Mouse (Mus musculus): Measurements from ENCODE around the gene Lmod3. TPM values are rescaled to one million over a fixed set of nuclear protein-coding genes. Genes with fewer than 3 reads are reported as not detected.

Gene Lmod3
- 16.8 and 24.7 TPM in 2 replicates for polyA plus RNA-seq (2015; fragmentation: Nextera tagmentation; extraction: Ambion mirVana)

GRCm38 (mm10) chr6:97252711-97253221, at the start of gene Lmod3:
TSS of gene Lmod3 (minus strand) at chr6:97252759.
- Histone ChIP-seq H3K4me2 (peak within 1 kb of the TSS; percentile 54), H3K4me1 (replicated peaks) (0 out of 2 replicates have a peak, but pooled peaks cover 4% of the 10 kb centered on the region), H3K27me3 (no peaks in the 10 kb centered on the region), H3K4me3 (peak within 1 kb of the TSS; percentile 45), H3K36me3 (no peaks in the 10 kb centered on the region), H3K9ac (peak within 1 kb of the TSS; percentile 49), H3K27ac (peak within 1 kb of the TSS; percentile 92), H3K9me3 (replicated peaks) (no peaks in the 10 kb centered on the region)
- 14% methylated on average over 9 of the region's 9 CpGs for whole genome bisulfite sequencing
- ATAC-seq (replicated peaks; ENCODE audit: insufficient number of reproducible peaks, insufficient read depth, low FRiP score, low read depth): peak; percentile 82

DNA sequence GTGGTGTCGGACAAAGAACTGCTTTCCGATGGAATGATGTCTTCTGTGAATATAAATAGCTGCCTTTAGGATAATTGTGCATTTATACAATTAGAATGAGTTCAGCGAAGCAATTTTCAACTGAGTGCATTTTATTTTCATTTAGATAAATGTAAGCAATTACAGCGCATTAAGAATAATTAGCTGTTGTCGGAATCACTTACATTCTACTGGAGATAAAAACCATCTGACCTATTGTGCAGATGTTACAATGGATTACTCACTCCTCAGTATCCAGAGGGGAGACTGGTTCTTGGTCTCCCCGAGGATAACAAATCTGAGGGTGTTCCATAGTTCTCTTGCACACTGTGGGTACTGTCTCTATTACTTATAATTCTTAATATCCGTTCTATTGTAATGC, 49.7 kb upstream of the Lmod3 start:
- 77% methylated on average over 7 of the region's 7 CpGs for WGBS
- no peaks in the 10 kb centered on the region; the same call in none of the 2 replicates for H3K36me3 ChIP-seq

DNA sequence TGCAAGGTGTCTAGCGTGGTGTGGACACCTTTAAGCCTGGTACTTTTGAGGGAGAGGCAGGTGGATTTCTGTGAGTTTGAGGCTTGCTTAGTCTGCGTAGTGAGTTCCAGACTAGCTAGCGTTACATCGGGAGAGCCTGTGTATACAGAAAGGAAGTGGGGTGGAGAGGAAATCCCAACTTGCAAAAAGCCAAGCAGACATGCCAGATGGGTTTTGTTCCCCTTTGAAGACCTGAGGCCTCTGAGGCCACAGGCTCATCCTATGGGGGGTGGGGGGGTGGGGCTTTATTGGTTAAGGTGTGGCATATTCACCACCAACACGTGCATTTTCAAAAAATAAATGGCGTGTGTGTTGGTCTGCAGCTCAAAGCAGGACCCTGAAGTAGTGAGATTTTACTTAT, 48.1 kb upstream of the Lmod3 start:
- Histone ChIP-seq H3K27ac (no peak overlapping the region), H3K4me2 (no peak overlapping the region), H3K4me3 (no peak overlapping the region), H3K9ac (no peak overlapping the region), H3K9me3 (replicated peaks) (no peaks in the 10 kb centered on the region), H3K27me3 (no peaks in the 10 kb centered on the region), H3K4me1 (replicated peaks) (peaks cover 5% of the 10 kb centered on the region), H3K36me3 (peaks cover 3% of the 10 kb centered on the region)
- 82% methylated on average over 6 of the region's 6 CpGs for WGBS
- no peak for ATAC-seq (replicated peaks; ENCODE audit: insufficient number of reproducible peaks, insufficient read depth, low FRiP score, low read depth)

More for the DNA sequence above, 49.7 kb upstream of the Lmod3 start:
- H3K9ac ChIP-seq: no peak overlapping the region
- H3K27me3 ChIP-seq: no peaks in the 10 kb centered on the region
- no peaks in the 10 kb centered on the region for H3K9me3 ChIP-seq (replicated peaks)
- no peak overlapping the region for H3K4me3 ChIP-seq
- no peak for ATAC-seq (replicated peaks; ENCODE audit: insufficient number of reproducible peaks, insufficient read depth, low FRiP score, low read depth)
- no peak overlapping the region for H3K27ac ChIP-seq
- no peak overlapping the region for H3K4me2 ChIP-seq
- H3K4me1 ChIP-seq (replicated peaks): peaks cover 7% of the 10 kb centered on the region

GRCm38 (mm10) chr6:97300180-97300579, 47.6 kb upstream of the Lmod3 start:
- H3K4me2 ChIP-seq: no peak overlapping the region
- 90% methylated on average over 6 of the region's 6 CpGs for WGBS
- H3K4me1 ChIP-seq (replicated peaks): peaks cover 2% of the 10 kb centered on the region; the same call in 1 of the 2 replicates
- H3K9me3 ChIP-seq (replicated peaks): no peaks in the 10 kb centered on the region
- H3K9ac ChIP-seq: no peak overlapping the region
- H3K27me3 ChIP-seq: no peaks in the 10 kb centered on the region
- H3K36me3 ChIP-seq: peaks cover 8% of the 10 kb centered on the region
- H3K4me3 ChIP-seq: no peak overlapping the region
- ATAC-seq (replicated peaks; ENCODE audit: insufficient number of reproducible peaks, insufficient read depth, low FRiP score, low read depth): no peak
- H3K27ac ChIP-seq: no peak overlapping the region

DNA sequence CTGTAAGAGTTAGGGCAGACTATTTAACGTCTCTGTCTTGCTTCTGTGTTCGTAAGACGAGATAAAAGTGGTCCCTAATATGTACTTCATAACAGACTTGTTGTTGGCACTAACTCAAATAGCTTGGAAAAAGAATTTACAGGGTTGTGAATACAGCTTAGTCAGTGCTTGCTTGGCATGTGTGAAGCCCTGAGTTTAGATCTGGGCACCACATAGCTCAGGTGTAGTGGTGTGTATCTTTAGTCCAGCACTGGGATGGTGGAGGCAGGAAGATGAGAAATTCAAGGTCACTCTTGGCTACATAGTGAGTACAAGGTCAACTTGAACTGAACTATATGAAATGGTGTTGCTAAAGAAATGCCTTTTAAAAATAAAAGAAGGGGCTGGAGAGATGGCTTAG, 44.6 kb upstream of the Lmod3 start:
- 60% methylated on average over 3 of the region's 3 CpGs for WGBS
- Histone ChIP-seq H3K4me1 (replicated peaks) (no peaks in the 10 kb centered on the region), H3K9ac (no peak overlapping the region), H3K4me3 (no peak overlapping the region), H3K27ac (no peak overlapping the region), H3K27me3 (no peaks in the 10 kb centered on the region), H3K36me3 (peaks cover 9% of the 10 kb centered on the region), H3K9me3 (replicated peaks) (no peaks in the 10 kb centered on the region), H3K4me2 (no peak overlapping the region)
- ATAC-seq (replicated peaks; ENCODE audit: insufficient number of reproducible peaks, insufficient read depth, low FRiP score, low read depth): no peak

- H3K27ac ChIP-seq: no peak overlapping the region
- ATAC-seq (replicated peaks; ENCODE audit: insufficient number of reproducible peaks, insufficient read depth, low FRiP score, low read depth): no peak
- 92% methylated on average over 21 of the region's 21 CpGs for WGBS
- peaks cover 7% of the 10 kb centered on the region; the same call in 1 of the 2 replicates for H3K4me1 ChIP-seq (replicated peaks)
- no peaks in the 10 kb centered on the region for H3K27me3 ChIP-seq
- no peak overlapping the region for H3K9ac ChIP-seq
- H3K4me2 ChIP-seq: no peak overlapping the region
- H3K36me3 ChIP-seq: peaks cover 9% of the 10 kb centered on the region; the same call in 1 of the 2 replicates
- H3K4me3 ChIP-seq: no peak overlapping the region
- H3K9me3 ChIP-seq (replicated peaks): no peaks in the 10 kb centered on the region
These were observed 43.4 kb upstream of the Lmod3 start for GRCm38 (mm10) chr6:97295866-97296527.

- ATAC-seq (replicated peaks; ENCODE audit: insufficient number of reproducible peaks, insufficient read depth, low FRiP score, low read depth): no peak
- no peak overlapping the region for H3K4me3 ChIP-seq
- peaks cover 9% of the 10 kb centered on the region; the same call in 1 of the 2 replicates for H3K4me1 ChIP-seq (replicated peaks)
- no peak overlapping the region for H3K4me2 ChIP-seq
- H3K27ac ChIP-seq: no peak overlapping the region
- WGBS: 87% methylated on average over 9 of the region's 9 CpGs
- H3K9ac ChIP-seq: no peak overlapping the region
- no peaks in the 10 kb centered on the region for H3K27me3 ChIP-seq
- H3K36me3 ChIP-seq: peaks cover 9% of the 10 kb centered on the region; the same call in 1 of the 2 replicates
- H3K9me3 ChIP-seq (replicated peaks): no peaks in the 10 kb centered on the region
These were observed 42.9 kb upstream of the Lmod3 start for GRCm38 (mm10) chr6:97295416-97295815.

DNA sequence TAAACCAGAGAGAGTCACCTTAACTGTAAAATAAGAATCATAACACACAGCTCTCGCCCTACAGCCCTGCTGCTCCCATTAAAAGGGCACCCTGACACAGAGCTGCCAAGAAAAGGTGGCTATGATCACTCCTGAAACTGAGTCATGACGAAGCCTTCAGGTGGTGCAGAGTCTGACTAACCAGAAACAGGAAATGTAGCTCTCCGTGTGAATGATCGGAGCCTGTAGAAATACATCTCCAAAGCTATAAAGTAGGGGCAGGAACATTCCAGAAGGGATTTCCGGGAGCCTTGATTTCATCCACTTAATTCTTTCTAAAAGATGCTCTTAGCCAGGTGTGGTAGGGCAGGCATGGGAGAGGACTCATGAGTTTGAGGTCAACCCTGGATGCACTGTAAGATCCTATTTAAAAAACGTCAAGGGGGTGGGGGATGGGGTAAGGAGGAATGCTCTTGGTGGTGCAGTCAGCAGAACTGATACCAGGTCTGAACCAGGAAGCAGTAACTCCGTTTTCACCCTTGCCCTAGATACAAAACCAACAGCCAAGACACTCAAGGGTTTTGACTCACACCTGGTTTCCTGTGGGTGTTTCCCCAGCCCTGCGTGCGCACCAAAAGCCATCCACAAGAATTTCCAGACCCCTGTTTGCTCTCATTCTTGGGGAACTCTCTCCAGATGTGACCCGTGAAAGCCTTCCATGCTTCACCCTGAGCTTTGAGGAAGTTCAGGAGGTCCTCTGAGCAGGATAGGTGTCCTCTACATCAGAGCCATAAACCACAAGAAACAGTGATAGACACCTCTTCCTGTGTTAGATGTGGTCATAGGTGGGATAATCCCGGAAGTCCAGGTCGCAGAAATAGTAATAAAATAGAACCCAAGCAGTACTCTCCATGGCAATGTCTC, 41.4 kb upstream of the Lmod3 start:
- WGBS: 67% methylated on average over 12 of the region's 12 CpGs
- no peaks in the 10 kb centered on the region for H3K9me3 ChIP-seq (replicated peaks)
- H3K4me2 ChIP-seq: no peak overlapping the region
- H3K36me3 ChIP-seq: peaks cover 9% of the 10 kb centered on the region; the same call in 1 of the 2 replicates
- no peaks in the 10 kb centered on the region for H3K27me3 ChIP-seq
- no peak overlapping the region for H3K27ac ChIP-seq
- H3K4me3 ChIP-seq: no peak overlapping the region
- no peak for ATAC-seq (replicated peaks; ENCODE audit: insufficient number of reproducible peaks, insufficient read depth, low FRiP score, low read depth)
- H3K9ac ChIP-seq: no peak overlapping the region
- peaks cover 13% of the 10 kb centered on the region; the same call in 1 of the 2 replicates for H3K4me1 ChIP-seq (replicated peaks)

- no peak overlapping the region for H3K9ac ChIP-seq
- no peak for ATAC-seq (replicated peaks; ENCODE audit: insufficient number of reproducible peaks, insufficient read depth, low FRiP score, low read depth)
- no peak overlapping the region for H3K27ac ChIP-seq
- H3K9me3 ChIP-seq (replicated peaks): no peaks in the 10 kb centered on the region
- 59% methylated on average over 5 of the region's 5 CpGs for WGBS
- no peaks in the 10 kb centered on the region for H3K27me3 ChIP-seq
- H3K4me2 ChIP-seq: no peak overlapping the region
- H3K4me3 ChIP-seq: no peak overlapping the region
- H3K36me3 ChIP-seq: peaks cover 10% of the 10 kb centered on the region; the same call in 1 of the 2 replicates
- peaks cover 13% of the 10 kb centered on the region; the same call in 1 of the 2 replicates for H3K4me1 ChIP-seq (replicated peaks)
These were observed 40.3 kb upstream of the Lmod3 start for GRCm38 (mm10) chr6:97292894-97293293.

- Histone ChIP-seq H3K4me1 (replicated peaks) (peaks cover 13% of the 10 kb centered on the region; the same call in 1 of the 2 replicates), H3K9ac (no peak overlapping the region), H3K4me3 (no peak overlapping the region), H3K4me2 (no peak overlapping the region), H3K27me3 (no peaks in the 10 kb centered on the region), H3K9me3 (replicated peaks) (no peaks in the 10 kb centered on the region), H3K36me3 (peaks cover 17% of the 10 kb centered on the region; the same call in 1 of the 2 replicates), H3K27ac (no peak overlapping the region)
- ATAC-seq (replicated peaks; ENCODE audit: insufficient number of reproducible peaks, insufficient read depth, low FRiP score, low read depth): no peak
- 92% methylated on average over 3 of the region's 3 CpGs for WGBS
These were observed 39.5 kb upstream of the Lmod3 start for GRCm38 (mm10) chr6:97292096-97292495.
